Mouse (Mus musculus): ENCODE data around the gene Ostn. TPM values are rescaled to one million over a fixed set of nuclear protein-coding genes. Genes with fewer than 3 reads are reported as not detected.
A peak's percentile ranks its signal among the peaks of the same experiment; 100 is the strongest.

The Ostn gene
- total RNA-seq, 2 experiments from 2014 or later = not detected

DNA sequence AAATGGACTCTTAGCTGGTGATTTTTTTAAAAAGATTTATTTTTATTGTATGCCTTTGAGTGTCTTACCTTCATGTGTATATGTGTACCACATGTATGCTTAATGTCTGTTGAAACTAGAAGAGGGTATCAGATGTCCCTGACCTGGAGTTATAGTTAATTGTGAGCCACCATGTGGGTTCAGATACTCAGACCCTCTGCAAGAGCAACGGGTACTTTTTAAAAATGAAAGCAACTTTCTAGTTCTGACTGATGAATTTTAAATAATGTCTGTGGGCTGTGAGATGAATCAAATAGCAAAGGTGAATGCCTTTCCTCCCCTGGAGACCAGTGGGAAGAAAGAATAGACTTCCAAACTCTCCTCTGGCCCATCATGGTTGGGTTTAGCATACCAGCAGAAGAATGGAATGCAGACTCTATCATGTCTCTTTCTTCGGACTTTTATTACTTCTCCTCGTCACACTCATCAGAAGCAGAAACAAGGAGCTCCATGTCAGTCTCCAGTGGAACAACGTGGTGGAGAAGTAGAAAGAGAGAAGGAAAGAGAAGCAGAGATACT lies 79.6 kb downstream of the Ostn start:
- no peak for ATAC-seq (replicated peaks; ENCODE audit: low FRiP score, poor library complexity, severe bottlenecking)

- no peak for ATAC-seq (replicated peaks; ENCODE audit: low FRiP score, poor library complexity, severe bottlenecking)
Measured at GRCm38 (mm10) chr16:27387634-27388611, 80.6 kb downstream of the Ostn start.

- peak; percentile 59 for ATAC-seq (replicated peaks; ENCODE audit: low FRiP score, poor library complexity, severe bottlenecking)
Measured at GRCm38 (mm10) chr16:27388761-27389451, 81.6 kb downstream of the Ostn start, which contains the start of gene Ccdc50. Gene Ccdc50, plus strand, starts transcription at chr16:27388869.

- no peak for ATAC-seq (replicated peaks; ENCODE audit: low FRiP score, poor library complexity, severe bottlenecking)
Measured at GRCm38 (mm10) chr16:27389534-27390282, 82.4 kb downstream of the Ostn start.

DNA sequence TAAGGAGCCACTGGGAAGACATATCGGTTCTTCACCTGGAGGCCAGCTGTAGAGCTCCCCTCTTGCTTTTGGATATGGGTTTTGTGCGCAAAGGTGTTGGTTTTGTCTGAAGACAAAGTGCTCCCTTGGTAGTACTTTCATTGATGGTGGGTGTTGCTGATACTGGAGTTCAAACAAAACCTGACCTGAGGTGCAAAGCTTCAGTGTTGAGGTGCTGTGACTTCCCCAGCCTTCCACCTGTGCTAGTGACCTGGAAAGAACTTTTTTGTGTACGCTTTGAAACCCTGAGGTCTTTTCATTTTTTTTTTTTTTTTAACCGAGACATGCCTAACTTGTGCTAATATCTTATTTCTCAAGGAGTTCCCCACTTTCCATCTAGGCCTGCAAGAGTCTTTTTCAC lies 83.0 kb downstream of the Ostn start:
- ATAC-seq (replicated peaks; ENCODE audit: low FRiP score, poor library complexity, severe bottlenecking) = no peak

- no peak for ATAC-seq (replicated peaks; ENCODE audit: low FRiP score, poor library complexity, severe bottlenecking)
Measured at GRCm38 (mm10) chr16:27391845-27392244, 84.6 kb downstream of the Ostn start.

- ATAC-seq (replicated peaks; ENCODE audit: low FRiP score, poor library complexity, severe bottlenecking) = no peak
Measured at GRCm38 (mm10) chr16:27395251-27396037, 88.2 kb downstream of the Ostn start.

- ATAC-seq (replicated peaks; ENCODE audit: low FRiP score, poor library complexity, severe bottlenecking) = no peak
Measured at GRCm38 (mm10) chr16:27396951-27397350, 89.7 kb downstream of the Ostn start.

DNA sequence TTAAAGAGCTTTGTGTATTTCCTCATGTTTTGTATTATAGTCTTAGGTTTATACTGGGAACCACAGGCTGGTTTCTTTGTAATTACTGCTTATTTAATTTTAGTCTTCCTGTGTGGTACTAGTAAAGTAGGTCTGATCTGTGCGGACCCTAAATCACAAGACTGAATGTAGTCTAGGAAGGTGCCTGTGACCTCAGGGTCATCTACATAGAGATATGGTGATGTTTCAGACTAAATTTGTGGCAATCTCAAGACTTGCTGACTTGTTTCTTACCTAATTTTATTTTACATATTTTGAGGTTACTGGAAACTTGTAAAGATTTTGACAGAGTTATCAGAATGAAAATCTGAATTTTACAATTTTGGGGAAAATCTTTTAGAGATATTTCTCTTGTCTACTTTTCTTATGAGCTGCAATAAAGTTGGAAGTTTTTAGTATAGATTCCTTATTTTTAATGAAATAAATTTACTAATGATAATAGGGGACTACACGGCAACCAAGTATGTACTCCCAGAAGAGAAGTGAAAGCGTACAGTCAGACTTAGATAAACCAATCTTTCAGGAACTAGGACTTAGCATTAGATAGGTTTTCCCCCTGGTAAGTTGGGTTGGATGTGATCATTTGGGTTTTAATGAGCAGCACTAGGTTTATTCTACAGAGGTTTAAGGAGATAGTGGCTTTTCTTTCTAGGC lies 91.9 kb downstream of the Ostn start:
- ATAC-seq (replicated peaks; ENCODE audit: low FRiP score, poor library complexity, severe bottlenecking) = no peak

- no peak for ATAC-seq (replicated peaks; ENCODE audit: low FRiP score, poor library complexity, severe bottlenecking)
Measured at GRCm38 (mm10) chr16:27399719-27400253, 92.5 kb downstream of the Ostn start.

Other genes with a start within 250 kb of the Ostn start
- not detected in 2 replicates for gene Uts2b, start 62.8 kb downstream of the Ostn start, total RNA-seq (2015; ENCODE audit: low replicate concordance)
- gene Uts2b, start 62.8 kb downstream of the Ostn start, total RNA-seq (2017; ENCODE audit: low replicate concordance) = not detected in 2 replicates
- 19.8 and 37.3 TPM in 2 replicates for gene Ccdc50, start 81.4 kb downstream of the Ostn start, total RNA-seq (2015; ENCODE audit: low replicate concordance)
- gene Ccdc50, start 81.4 kb downstream of the Ostn start, total RNA-seq (2017; ENCODE audit: low replicate concordance) = 7.6 and 10.8 TPM in 2 replicates